Mouse (Mus musculus) thymus, postnatal 10 days (tissue): ENCODE measurements around the gene Cnot2.
A peak's percentile ranks its signal among the peaks of the same experiment; 100 is the strongest.

ENCODE experiments used
- DNase-seq, 2 experiments: peaks; one replicate each; pipeline ENCODE4 v3.0.0; 2021; ENCODE audit warnings: low spot score in 2 of 2

Cnot2 gene

DNA sequence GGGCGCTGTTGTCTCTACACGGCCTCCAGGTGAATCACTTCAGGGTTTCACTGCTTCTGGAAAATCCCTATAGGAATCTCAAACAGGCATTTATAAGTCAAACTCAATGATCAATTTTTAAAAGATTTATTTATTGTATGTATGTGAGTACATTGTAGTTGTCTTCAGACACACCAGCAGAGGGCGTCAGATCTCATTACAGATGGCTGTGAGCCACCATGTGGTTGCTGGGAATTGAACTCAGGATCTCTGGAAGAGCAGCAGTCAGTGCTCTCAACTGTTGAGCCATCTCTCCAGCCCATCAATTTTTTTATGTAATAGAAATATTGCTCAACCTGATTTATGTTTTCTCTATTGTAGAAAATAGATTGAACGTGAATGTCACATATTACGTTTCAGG, 100.3 kb downstream of the Cnot2 start:
- DNase-seq = no peak

- no peak for DNase-seq
Observed at GRCm38 (mm10) chr10:116476559-116476958, 104.8 kb downstream of the Cnot2 start.

DNA sequence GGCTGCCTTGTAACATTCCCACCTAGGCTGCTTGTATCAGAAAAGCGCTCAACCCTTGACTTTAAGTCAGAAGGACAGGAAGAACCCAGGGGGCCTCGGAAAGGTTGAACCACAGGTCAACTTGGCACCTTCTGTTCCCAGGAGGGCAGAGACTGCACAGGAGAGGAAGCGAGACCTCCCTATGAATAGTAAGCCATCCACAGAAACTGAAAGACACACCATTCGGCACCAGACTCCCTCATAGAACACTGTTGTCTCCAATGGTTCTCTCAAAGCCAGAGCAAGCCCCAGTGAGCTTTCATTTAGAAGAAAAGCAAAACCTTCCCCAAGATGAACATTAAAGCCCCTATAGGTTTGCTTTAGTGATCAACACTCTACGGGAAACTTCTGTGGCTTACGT, 105.6 kb downstream of the Cnot2 start:
- DNase-seq = no peak

GRCm38 (mm10) chr10:116473759-116474549, 107.4 kb downstream of the Cnot2 start, which contains the start of gene Kcnmb4:
Gene Kcnmb4 (minus strand): TSS chr10:116473878.
- DNase-seq = peak; percentile 29 to 34

- peak; percentile 65 to 67 for DNase-seq
Observed at GRCm38 (mm10) chr10:116473071-116473758, 108.1 kb downstream of the Cnot2 start.

DNA sequence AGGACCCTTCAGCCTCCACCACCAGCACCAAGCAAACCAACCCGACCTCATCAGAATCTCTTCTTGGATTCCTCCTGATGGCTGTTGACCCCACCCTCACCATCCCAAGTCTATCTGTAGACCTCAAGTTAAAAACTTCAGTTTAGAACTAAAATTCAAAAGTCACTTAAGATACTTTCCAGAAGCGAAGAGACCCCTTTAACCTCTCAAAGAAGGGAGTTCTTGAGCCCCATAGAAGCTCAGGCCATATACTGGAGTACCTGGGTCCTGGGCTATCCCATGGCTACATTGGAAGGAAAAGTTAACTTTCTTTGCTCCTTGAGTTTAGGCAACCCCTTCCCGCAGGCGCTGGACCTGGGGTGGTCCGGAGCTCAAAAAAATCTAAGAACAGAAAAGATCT, 108.7 kb downstream of the Cnot2 start:
- no peak for DNase-seq

GRCm38 (mm10) chr10:116470306-116470925, 110.9 kb downstream of the Cnot2 start:
- DNase-seq = no peak

- no peak for DNase-seq
Observed at GRCm38 (mm10) chr10:116468094-116468493, 113.2 kb downstream of the Cnot2 start.

GRCm38 (mm10) chr10:116463753-116464345, 117.5 kb downstream of the Cnot2 start:
- no peak for DNase-seq

GRCm38 (mm10) chr10:116461443-116461842, 119.9 kb downstream of the Cnot2 start:
- no peak for DNase-seq

DNA sequence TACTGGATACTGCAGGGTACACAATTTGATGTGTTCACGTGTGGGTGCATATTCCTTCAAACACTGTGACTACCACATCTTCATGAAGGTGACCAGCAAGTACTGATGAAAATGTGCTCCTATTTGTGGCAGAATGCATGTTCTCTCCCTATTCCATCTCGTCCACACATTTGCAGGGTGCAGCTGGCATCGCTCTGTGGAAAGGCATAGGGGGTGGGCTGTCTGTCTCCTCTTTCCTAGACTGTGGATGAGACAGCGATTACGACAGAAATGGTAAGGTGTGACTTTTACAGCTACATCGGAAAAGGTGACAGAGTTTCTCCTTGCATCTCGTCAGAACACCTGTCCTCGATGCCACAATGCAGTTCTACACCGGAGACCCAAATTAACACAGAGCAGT, 122.5 kb downstream of the Cnot2 start:
- DNase-seq = no peak

DNA sequence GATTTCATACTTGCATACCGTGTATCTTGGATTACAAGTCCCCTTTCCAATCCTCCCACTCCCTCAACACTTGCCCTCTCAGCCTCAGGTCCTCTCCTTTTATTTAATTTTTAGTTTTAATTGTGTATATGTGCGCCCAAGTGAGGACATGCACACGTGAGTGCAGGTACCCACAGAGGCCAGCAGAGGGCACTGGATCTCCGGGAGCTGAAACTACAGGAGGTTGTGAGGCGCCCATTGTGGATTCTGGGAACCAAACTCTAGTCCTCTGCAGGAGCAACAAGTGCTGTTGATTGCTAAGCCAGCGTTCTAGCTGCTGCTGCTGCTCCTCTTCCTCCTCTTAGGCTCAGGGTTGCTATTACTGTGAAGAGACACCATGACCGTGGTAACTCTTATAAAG, 128.5 kb downstream of the Cnot2 start:
- DNase-seq = no peak

DNA sequence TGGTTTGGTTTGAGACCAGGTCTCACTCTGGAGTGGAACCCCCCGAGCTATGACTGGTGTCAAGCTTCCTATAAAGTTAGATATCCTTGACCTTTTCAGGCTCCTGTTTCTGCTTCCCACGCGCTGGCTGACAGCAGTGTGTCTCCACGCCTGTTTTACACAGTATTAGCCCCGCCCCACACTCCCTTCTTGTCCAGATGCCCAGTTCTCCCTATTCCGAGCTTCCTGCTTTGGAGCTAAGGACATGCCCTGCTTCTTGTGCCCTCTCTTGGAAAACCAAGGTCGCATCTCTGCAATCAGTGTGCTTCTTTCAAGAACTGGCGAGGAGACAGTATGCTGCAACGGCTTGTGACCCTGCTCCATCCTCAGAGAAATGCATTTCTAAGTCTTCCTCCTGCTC, 130.7 kb downstream of the Cnot2 start:
- DNase-seq = no peak

- no peak for DNase-seq
Observed at GRCm38 (mm10) chr10:116448166-116448565, 133.1 kb downstream of the Cnot2 start.

GRCm38 (mm10) chr10:116447176-116447575, 134.1 kb downstream of the Cnot2 start:
- no peak for DNase-seq

DNA sequence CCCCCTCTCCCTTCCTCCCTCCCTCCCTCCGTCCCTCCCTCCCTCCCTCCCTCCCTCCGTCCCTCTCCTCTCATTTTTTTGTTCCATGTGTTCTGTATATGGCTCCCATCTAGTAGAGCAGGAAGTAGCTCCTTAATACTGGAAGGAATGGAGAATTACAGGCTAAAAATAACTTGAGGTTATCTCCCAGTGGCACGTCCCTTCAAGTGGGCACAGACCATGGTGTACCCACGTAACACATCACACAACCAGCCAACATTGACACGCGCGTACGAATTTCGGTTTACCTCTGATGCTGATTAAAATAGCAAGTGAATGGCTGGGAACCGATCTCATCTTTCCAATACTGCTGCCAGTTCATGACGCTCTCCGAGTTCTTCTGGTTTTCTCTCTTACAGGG, 135.3 kb downstream of the Cnot2 start:
- DNase-seq = no peak

GRCm38 (mm10) chr10:116444826-116445225, 136.5 kb downstream of the Cnot2 start:
- DNase-seq = no peak

DNA sequence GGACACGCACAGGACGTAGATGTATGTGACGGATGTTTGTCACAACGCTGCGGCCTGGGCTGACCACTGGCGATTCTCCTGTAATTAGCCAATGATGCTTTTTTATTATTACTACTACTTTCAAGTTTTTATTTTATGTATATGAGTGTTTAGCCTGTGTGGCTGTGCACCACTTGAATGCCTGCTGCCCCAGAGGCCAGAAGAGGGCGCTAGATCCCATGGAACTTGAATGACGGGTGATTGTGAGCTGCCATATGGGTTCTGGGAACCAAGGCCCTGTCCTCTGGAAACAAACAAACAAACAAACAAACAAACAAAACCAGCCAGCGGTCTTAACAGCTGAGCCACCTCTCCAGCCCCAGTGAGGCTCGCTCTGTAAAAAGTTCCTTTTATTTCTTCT, 136.9 kb downstream of the Cnot2 start:
- no peak for DNase-seq

DNA sequence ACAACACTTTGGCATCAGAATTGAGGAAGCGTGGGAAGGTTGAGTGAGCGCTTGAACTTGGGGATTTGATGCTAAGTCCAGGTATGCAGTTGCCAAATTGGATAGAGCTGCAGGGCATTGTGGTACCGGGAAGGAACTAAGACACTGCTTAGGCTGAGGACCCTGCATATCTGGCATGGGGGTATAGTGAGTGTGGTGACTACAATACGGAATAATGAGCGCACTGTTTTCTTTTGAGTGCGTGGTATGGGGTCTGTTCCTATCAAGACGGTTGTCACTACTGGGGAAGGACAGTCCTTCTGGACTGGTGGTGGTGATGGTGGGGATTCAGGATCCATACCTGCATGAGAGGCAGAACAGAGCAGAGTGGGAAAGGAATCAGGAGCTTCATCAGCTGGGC, 140.4 kb downstream of the Cnot2 start:
- no peak for DNase-seq

- no peak for DNase-seq
Observed at GRCm38 (mm10) chr10:116440088-116440487, 141.2 kb downstream of the Cnot2 start.

DNA sequence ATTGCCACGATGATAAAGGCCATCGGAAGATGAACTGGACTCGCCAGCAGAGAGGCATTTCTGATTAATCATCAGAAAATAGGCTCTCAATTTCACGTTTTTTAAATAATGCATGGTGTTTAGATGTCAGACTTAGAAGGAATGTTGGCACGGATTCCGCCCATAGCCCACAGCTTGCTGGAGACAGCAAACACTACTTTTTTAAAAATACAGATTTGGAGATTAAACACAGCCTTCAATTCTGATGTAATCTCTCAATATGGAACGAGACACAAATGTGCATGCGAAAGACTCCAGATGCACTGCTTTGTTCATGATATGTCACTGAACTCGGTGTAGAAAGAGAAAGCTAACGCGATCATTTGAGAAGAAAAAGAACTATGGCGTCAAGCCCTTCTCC, 145.9 kb downstream of the Cnot2 start:
- DNase-seq = no peak
